Mouse (Mus musculus) embryonic fibroblast, embryonic 13.5 days (primary cell): ENCODE measurements around the gene E330021D16Rik.

Experiments used
- CTCF ChIP-seq: IDR thresholded peaks from 2 replicates; pipeline ENCODE4 v1.5.1; 2011; ENCODE audit warnings: mild to moderate bottlenecking, control low read depth, low read length, moderate library complexity, borderline replicate concordance; ENCODE audit not compliant: insufficient read depth
- POLR2A ChIP-seq: IDR thresholded peaks from 2 replicates; pipeline ENCODE4 v1.6.1; 2011; ENCODE audit warnings: low read depth, mild to moderate bottlenecking, control low read depth, low read length, moderate library complexity

- TF ChIP-seq POLR2A: no peak
- no peak for TF ChIP-seq CTCF
Observed at GRCm38 (mm10) chr6:136452623-136453022, 37.3 kb upstream of the E330021D16Rik start.
